Mouse (Mus musculus) MEL (cell line): ENCODE data around the gene Spata9. TPM values are rescaled to one million over a fixed set of nuclear protein-coding genes. Genes with fewer than 3 reads are reported as not detected.
A peak's percentile ranks its signal among the peaks of the same experiment; 100 is the strongest.

Source experiments
- DNase-seq: peaks from one replicate; pipeline ENCODE4 v3.0.0; 2011; ENCODE audit warnings: low read depth, low spot score
- H3K27ac ChIP-seq: 2 replicates; pipeline ENCODE4 v1.5.1; 2012; ENCODE audit warnings: low read depth, mild to moderate bottlenecking, control low read depth, low read length, moderate library complexity; ENCODE audit not compliant: control insufficient read depth
- H3K27me3 ChIP-seq, 2 experiments: fragments of 150-350 bp in 1 of 2; sonication (generic) in 1 of 2; 2 replicates each; pipeline ENCODE4 v1.6.1; 2012; ENCODE audit warnings: low read length in 2 of 2, mild to moderate bottlenecking in 2 of 2, improper control_type of control experiment in 1 of 2, moderate library complexity in 1 of 2; ENCODE audit not compliant: insufficient read depth in 2 of 2, control insufficient read depth in 1 of 2
- H3K36me3 ChIP-seq, 2 experiments: 2 replicates each; pipeline ENCODE4 v1.6.1; 2012 to 2014; ENCODE audit warnings: low read length in 2 of 2, improper control_type of control experiment in 1 of 2, inconsistent platforms in 1 of 2, mild to moderate bottlenecking in 1 of 2; ENCODE audit not compliant: insufficient read depth in 2 of 2, control insufficient read depth in 1 of 2
- H3K4me1 ChIP-seq, 2 experiments: fragments of 150-350 bp in 1 of 2; sonication (generic) in 1 of 2; 2 replicates each; pipeline ENCODE4 v1.6.1; 2012; ENCODE audit warnings: low read length in 2 of 2, improper control_type of control experiment in 1 of 2, mild to moderate bottlenecking in 1 of 2; ENCODE audit not compliant: insufficient read depth in 2 of 2, control insufficient read depth in 1 of 2
- H3K4me3 ChIP-seq, 2 experiments: fragments of 150-350 bp in 1 of 2; sonication (generic) in 1 of 2; 2 replicates each; pipeline ENCODE4 v1.5.1; 2012; ENCODE audit warnings: low read depth in 2 of 2, low read length in 2 of 2, mild to moderate bottlenecking in 2 of 2, moderate library complexity in 2 of 2, control low read depth in 1 of 2, improper control_type of control experiment in 1 of 2; ENCODE audit not compliant: control insufficient read depth in 1 of 2, insufficient read depth in 1 of 2
- H3K79me2 ChIP-seq: 2 replicates; pipeline ENCODE4 v1.6.1; 2012; ENCODE audit warnings: mild to moderate bottlenecking, low read length, moderate library complexity; ENCODE audit not compliant: control insufficient read depth, poor library complexity, insufficient read depth
- H3K9ac ChIP-seq: 2 replicates; pipeline ENCODE4 v1.6.1; 2012; ENCODE audit warnings: low read depth, mild to moderate bottlenecking, control low read depth, low read length, moderate library complexity; ENCODE audit not compliant: control insufficient read depth, poor library complexity, severe bottlenecking
- H3K9me3 ChIP-seq: fragments of 150-350 bp; sonication (generic); replicated peaks from 2 replicates; pipeline ENCODE4 v1.6.1; 2012; ENCODE audit warnings: mild to moderate bottlenecking, low read length, improper control_type of control experiment, moderate library complexity; ENCODE audit not compliant: insufficient read depth
- BHLHE40 ChIP-seq: IDR thresholded peaks from 2 replicates; pipeline ENCODE4 v1.6.1; 2012; ENCODE audit warnings: low read depth, mild to moderate bottlenecking, inconsistent platforms, low read length, improper control_type of control experiment, borderline replicate concordance
- CHD1 ChIP-seq: IDR thresholded peaks from 2 replicates; pipeline ENCODE4 v1.6.1; 2012; ENCODE audit warnings: low read depth, mild to moderate bottlenecking, inconsistent platforms, low read length, improper control_type of control experiment
- CHD2 ChIP-seq: IDR thresholded peaks from 2 replicates; pipeline ENCODE4 v1.6.1; 2011; ENCODE audit warnings: low read length, improper control_type of control experiment
- CTCF ChIP-seq, 3 experiments: IDR thresholded peaks in 2 of 3; conservative IDR thresholded peaks in 1 of 3; 2 replicates each; pipeline ENCODE4 v1.5.1; 2011 to 2012; ENCODE audit warnings: low read length in 3 of 3, low read depth in 2 of 3, mild to moderate bottlenecking in 2 of 3, improper control_type of control experiment in 1 of 3, inconsistent platforms in 1 of 3, mixed read lengths in 1 of 3, moderate library complexity in 1 of 3; ENCODE audit not compliant: control insufficient read depth in 1 of 3, insufficient read depth in 1 of 3, poor library complexity in 1 of 3, severe bottlenecking in 1 of 3
- E2F4 ChIP-seq: IDR thresholded peaks from 2 replicates; pipeline ENCODE4 v1.6.1; 2011; ENCODE audit warnings: low read depth, low read length, improper control_type of control experiment, borderline replicate concordance
- EP300 ChIP-seq, 2 experiments: IDR thresholded peaks; 2 replicates each; pipeline ENCODE4 v1.6.1; 2011; ENCODE audit warnings: improper control_type of control experiment in 2 of 2, low read length in 2 of 2, low read depth in 1 of 2, mild to moderate bottlenecking in 1 of 2
- ETS1 ChIP-seq: IDR thresholded peaks from 2 replicates; pipeline ENCODE4 v1.6.1; 2012; ENCODE audit warnings: low read depth, mild to moderate bottlenecking, inconsistent platforms, low read length, improper control_type of control experiment, moderate library complexity
- GATA1 ChIP-seq: IDR thresholded peaks from 2 replicates; pipeline ENCODE4 v1.6.1; 2011; ENCODE audit warnings: low read depth, low read length, improper control_type of control experiment
- HCFC1 ChIP-seq: IDR thresholded peaks from 2 replicates; pipeline ENCODE4 v1.6.1; 2012; ENCODE audit warnings: low read depth, mild to moderate bottlenecking, inconsistent platforms, low read length, improper control_type of control experiment, moderate library complexity
- JUND ChIP-seq: IDR thresholded peaks from 2 replicates; pipeline ENCODE4 v1.6.1; 2011; ENCODE audit warnings: low read depth, mild to moderate bottlenecking, improper control_type of control experiment, low read length
- KAT2A ChIP-seq: conservative IDR thresholded peaks from 2 replicates; pipeline ENCODE4 v1.6.1; 2012; ENCODE audit warnings: low read depth, low read length, improper control_type of control experiment, inconsistent platforms
- MAX ChIP-seq: IDR thresholded peaks from 2 replicates; pipeline ENCODE4 v1.6.1; 2011; ENCODE audit warnings: low read length, improper control_type of control experiment
- MAZ ChIP-seq: IDR thresholded peaks from 2 replicates; pipeline ENCODE4 v1.6.1; 2012; ENCODE audit warnings: low read depth, mild to moderate bottlenecking, inconsistent platforms, low read length, improper control_type of control experiment
- MEF2A ChIP-seq: IDR thresholded peaks from 2 replicates; pipeline ENCODE4 v1.6.1; 2014; ENCODE audit warnings: low read depth, mild to moderate bottlenecking, inconsistent platforms, low read length, improper control_type of control experiment; ENCODE audit not compliant: poor library complexity, insufficient replicate concordance, severe bottlenecking; ENCODE audit errors: extremely low read depth
- NELFE ChIP-seq: IDR thresholded peaks from 2 replicates; pipeline ENCODE4 v1.6.1; 2011; ENCODE audit warnings: low read depth, low read length, improper control_type of control experiment
- RAD21 ChIP-seq: IDR thresholded peaks from 2 replicates; pipeline ENCODE4 v1.6.1; 2011; ENCODE audit warnings: mild to moderate bottlenecking, low read depth, low read length, improper control_type of control experiment
- RCOR1 ChIP-seq: IDR thresholded peaks from 2 replicates; pipeline ENCODE4 v1.6.1; 2012; ENCODE audit warnings: low read depth, mild to moderate bottlenecking, inconsistent platforms, low read length, improper control_type of control experiment
- SIN3A ChIP-seq: IDR thresholded peaks from 2 replicates; pipeline ENCODE4 v1.6.1; 2012; ENCODE audit warnings: low read length, improper control_type of control experiment, inconsistent platforms
- SMC3 ChIP-seq: IDR thresholded peaks from 2 replicates; pipeline ENCODE4 v1.6.1; 2011; ENCODE audit warnings: low read depth, low read length, improper control_type of control experiment
- TAL1 ChIP-seq: IDR thresholded peaks from 2 replicates; pipeline ENCODE4 v1.6.1; 2012; ENCODE audit warnings: mild to moderate bottlenecking, inconsistent platforms, low read length, moderate library complexity, mixed read lengths
- TBP ChIP-seq: IDR thresholded peaks from 2 replicates; pipeline ENCODE4 v1.8.0; 2011; ENCODE audit warnings: low read depth, low read length, improper control_type of control experiment
- TCF12 ChIP-seq: IDR thresholded peaks from 2 replicates; pipeline ENCODE4 v1.6.1; 2014; ENCODE audit warnings: low read depth, mild to moderate bottlenecking, inconsistent platforms, low read length, improper control_type of control experiment, moderate library complexity
- USF1 ChIP-seq: IDR thresholded peaks from 2 replicates; pipeline ENCODE4 v1.6.1; 2014; ENCODE audit warnings: low read depth, mild to moderate bottlenecking, inconsistent platforms, low read length, improper control_type of control experiment, moderate library complexity
- USF2 ChIP-seq, 2 experiments: IDR thresholded peaks; 2 replicates each; pipeline ENCODE4 v1.6.1; 2011 to 2012; ENCODE audit warnings: improper control_type of control experiment in 2 of 2, low read length in 2 of 2, borderline replicate concordance in 1 of 2, inconsistent platforms in 1 of 2, low read depth in 1 of 2, mild to moderate bottlenecking in 1 of 2; ENCODE audit not compliant: insufficient read depth in 1 of 2
- ZC3H11A ChIP-seq: IDR thresholded peaks from 2 replicates; pipeline ENCODE4 v1.6.1; 2012; ENCODE audit warnings: low read depth, mild to moderate bottlenecking, inconsistent platforms, low read length, improper control_type of control experiment
- ZKSCAN1 ChIP-seq: IDR thresholded peaks from 2 replicates; pipeline ENCODE4 v1.6.1; 2012; ENCODE audit warnings: low read depth, mild to moderate bottlenecking, inconsistent platforms, low read length, improper control_type of control experiment, moderate library complexity
- ZNF384 ChIP-seq: IDR thresholded peaks from 2 replicates; pipeline ENCODE4 v1.6.1; 2012; ENCODE audit warnings: low read depth, mild to moderate bottlenecking, inconsistent platforms, low read length, improper control_type of control experiment
- polyA plus RNA-seq, 2 experiments: library from polyadenylated mRNA; stranded (reverse) in 1 of 2; unstranded in 1 of 2; fragments of >175 nt in 1 of 2; fragments of >200 nt in 1 of 2; gene quantifications; 2 replicates each; pipeline versions ENCODE4 v1.2.1 to v1.2.4; 2012; ENCODE audit warnings: low replicate concordance in 2 of 2, low read depth in 1 of 2; ENCODE audit not compliant: insufficient read length in 2 of 2, insufficient read depth in 1 of 2, missing spikeins in 1 of 2
- total RNA-seq: library from RNA; depleted of rRNA; stranded (reverse); fragments of 300-350 nt; gene quantifications from 2 replicates; pipeline ENCODE4 v1.2.3, GENCODE M21; 2012

Gene Spata9
- total and polyA plus RNA-seq, 3 experiments: 0.78 TPM; not detected in 2

DNA sequence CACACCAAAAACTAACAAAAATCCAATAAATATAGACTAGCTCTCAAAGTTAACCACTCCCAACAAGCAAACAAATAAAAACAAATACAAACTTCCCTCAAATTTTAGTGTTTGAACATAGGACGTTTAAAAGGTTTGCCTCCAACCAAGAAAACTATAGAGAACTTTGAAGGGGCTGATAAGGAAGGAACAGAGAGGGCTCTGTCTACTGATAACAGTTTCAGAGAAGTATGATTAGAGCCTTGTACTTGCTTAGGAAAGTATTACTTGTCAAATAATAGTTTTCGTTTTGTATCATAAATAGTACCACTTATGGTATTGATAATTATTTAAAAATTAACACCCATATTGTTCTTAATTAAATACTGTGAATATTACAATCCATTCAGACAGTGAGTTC is 47.6 kb downstream of the Spata9 start:
- Histone ChIP-seq H3K79me2 (peaks cover 40% of the 10 kb centered on the region), H3K4me3 (peak overlapping the region in 1 of 2 experiments; percentile 54; a peak in 2 of 4 replicates), H3K9me3 (no peaks in the 10 kb centered on the region), H3K9ac (no peak overlapping the region; the same call in 1 of the 2 replicates), H3K27me3 (no peaks in the 10 kb centered on the region), H3K4me1 (peaks cover 12 to 17% of the 10 kb centered on the region in 2 experiments), H3K27ac (no peak overlapping the region), H3K36me3 (peaks cover 5 to 33% of the 10 kb centered on the region in 2 experiments; a peak in 3 of 4 replicates)
- peak; percentile 56 for DNase-seq
- TF ChIP-seq RCOR1 (peak; percentile 76), TBP (no peak), CTCF (IDR thresholded peaks at IDR 0.05 in 2 of 3, conservative IDR thresholded peaks at IDR 0.05 in 1 of 3; ENCODE audit: control insufficient read depth in 1 of 3, insufficient read depth in 1 of 3, low read depth in 2 of 3, low read length in 3 of 3, poor library complexity in 1 of 3, severe bottlenecking in 1 of 3) (no peak), HCFC1 (0 out of 2 replicates have a peak, but pooled peaks have one; percentile 13), CHD2 (no peak), USF1 (no peak), NELFE (no peak), RAD21 (no peak), MEF2A (no peak), EP300 (IDR thresholded peaks at IDR 0.05; ENCODE audit: low read depth in 1 of 2, low read length in 2 of 2) (peak; percentile 88 to 93), USF2 (IDR thresholded peaks at IDR 0.05; ENCODE audit: borderline replicate concordance in 1 of 2, insufficient read depth in 1 of 2, low read depth in 1 of 2, low read length in 2 of 2) (no peak), JUND (no peak), TAL1 (peak; percentile 22; the same call in 1 of the 2 replicates), ZNF384 (no peak), KAT2A (no peak), ZKSCAN1 (no peak), CHD1 (0 out of 2 replicates have a peak, but pooled peaks have one; percentile 11), GATA1 (peak; percentile 98), ZC3H11A (no peak), ETS1 (peak; percentile 67; the same call in 1 of the 2 replicates), MAZ (no peak), TCF12 (peak; percentile 86), MAX (no peak), BHLHE40 (no peak; the same call in 1 of the 2 replicates), SIN3A (peak; percentile 75), SMC3 (no peak), E2F4 (no peak)
